Mouse (Mus musculus) frontal cortex, postnatal 25 days (tissue): ENCODE data around the gene Pycr1.

Experiments
- DNase-seq, 2 experiments: peaks; one replicate each; pipeline ENCODE4 v3.0.0; 2022; ENCODE audit warnings: low spot score in 2 of 2

The Pycr1 gene

DNA sequence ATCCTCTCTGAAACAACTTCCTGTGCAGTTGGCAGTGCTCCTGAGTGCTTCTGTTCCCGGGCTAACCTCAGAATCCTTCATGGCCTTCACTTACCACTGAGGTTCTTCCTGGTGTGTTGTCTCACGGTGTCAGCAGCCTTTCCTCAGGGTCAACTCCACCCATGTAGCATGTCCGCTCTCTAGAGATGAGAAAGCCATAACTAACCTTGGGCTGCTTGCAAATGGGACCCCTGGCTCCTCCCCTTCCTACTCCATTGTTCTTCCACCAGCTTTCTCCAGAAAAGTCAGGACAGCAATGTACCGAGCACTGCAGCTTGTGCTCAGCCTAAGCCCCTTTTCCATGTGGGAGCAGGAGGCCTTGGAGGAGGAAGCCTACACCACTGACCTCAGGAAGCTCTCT, 36.8 kb downstream of the Pycr1 start:
- DNase-seq = no peak

DNA sequence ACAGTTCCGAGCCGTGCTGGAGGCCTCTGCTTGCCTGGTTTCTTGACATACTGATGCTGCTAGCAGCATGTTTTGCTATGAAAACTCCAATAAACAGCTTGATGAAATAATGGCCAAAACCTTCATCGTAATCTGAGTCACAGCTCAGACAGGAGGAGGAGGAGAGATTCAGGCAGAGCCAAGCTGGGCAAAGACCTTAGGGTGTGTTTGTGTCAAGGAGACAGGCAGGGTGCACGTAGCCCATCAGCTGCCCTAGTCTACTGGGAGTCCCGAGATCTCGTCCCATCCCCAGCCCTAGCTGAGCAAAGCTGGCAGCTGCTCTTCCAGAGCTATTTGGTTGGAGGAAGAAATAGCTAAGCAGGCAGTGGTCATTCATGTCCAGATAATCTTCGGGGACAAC, 37.9 kb downstream of the Pycr1 start:
- no peak for DNase-seq

DNA sequence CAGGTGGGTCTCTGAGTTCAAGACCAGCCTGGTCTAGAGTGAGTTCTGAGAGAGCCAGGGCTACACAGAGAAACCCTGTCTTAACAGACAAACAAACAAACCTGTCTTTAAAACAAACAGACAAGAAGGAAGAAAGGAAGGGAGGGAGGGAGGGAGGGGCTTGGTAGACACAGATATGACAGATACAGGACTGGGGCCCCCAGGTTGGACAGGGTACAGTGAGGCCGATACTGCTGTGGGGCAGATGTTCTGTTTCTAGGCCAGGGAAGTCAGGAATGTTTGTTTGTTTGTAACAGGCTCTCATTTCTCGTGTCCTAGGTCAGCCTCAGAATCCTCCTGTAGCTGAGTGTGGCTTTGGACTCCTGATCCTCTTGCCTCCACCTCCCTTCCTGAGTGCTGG, 40.0 kb downstream of the Pycr1 start:
- DNase-seq = no peak

DNA sequence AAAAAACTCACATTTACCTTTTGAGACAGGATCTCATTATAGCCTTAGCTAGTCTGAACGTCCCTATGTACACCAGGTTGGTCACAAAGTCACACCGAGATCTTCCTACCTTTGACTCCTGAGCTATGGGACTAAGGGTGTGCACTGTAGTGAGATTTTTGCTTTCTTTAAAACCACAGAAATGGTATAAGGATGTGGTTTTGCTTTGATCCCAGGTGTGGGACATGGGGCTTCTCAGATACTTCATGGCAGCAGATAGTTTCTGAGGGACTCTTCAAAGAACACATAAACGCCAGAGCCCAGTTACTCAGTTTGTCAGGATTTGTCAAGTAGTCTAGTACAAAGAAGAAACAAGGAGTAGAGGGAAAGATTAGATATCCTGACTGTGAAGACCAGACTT, 42.9 kb downstream of the Pycr1 start:
- DNase-seq = no peak

DNA sequence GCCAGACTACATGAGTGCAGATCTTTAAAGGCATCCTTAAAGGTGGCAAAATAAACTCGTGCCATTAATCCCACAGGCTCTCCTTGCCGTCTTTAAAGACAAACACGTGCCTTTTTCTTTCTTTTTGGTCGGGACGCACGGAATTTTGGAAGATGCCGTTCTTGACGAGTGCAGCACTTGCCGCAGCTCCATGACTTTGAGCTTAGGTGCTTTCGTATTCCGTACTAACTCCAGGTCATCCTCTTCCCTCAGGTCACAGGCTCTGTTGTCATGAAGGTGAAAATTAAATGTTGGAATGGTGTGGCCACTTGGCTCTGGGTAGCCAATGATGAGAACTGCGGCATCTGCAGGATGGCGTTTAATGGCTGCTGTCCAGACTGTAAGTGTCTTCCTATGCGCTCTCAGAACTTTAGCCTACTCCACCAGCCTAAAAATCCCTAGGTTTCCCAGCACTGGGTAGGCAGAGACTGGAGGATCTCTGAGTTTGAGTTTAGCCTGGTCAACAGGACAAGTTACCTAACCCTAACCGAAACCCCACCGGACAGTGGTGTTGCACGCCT, 44.5 kb downstream of the Pycr1 start:
- DNase-seq = no peak

DNA sequence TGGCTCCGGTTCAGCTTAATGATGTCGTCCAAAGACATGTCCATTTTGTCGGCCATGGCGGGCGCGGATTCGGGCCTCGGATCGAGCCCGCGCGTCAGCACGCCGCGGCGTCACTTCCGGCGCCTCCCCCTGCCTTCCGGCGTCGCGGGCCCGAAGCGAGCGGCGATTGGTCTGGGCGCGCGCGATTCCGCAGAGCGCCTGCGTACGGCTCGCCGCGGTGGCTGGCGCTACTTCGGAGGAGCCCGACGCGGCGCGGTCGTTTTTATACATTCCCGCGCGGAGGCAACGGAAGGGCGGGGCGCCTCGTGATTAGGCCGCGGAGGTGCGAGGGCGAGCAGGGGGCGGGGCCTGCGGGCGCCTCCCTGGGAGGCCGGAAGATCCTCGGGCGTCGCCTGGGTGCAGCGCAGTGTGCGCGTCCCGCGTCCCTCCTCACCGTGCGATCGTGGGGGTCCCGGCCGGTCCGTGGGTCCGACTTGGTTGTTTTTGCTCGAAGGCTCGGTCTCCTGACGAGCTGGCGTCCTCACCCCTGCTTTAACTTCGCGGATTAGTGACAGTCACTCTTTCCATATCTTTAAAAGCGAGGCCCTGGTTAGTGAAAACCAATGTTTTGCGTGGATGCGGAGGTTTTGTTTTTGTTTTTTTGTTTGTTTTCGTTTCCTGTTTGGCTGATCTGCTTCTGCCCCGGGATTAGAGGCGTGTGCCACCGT, 45.1 kb downstream of the Pycr1 start, which contains the start of the genes Alyref and Anapc11:
TSS of gene Alyref (minus strand) at position 83 of the 707 bp plus-strand sequence.
TSS of gene Anapc11 (plus strand) at position 139 of the 707 bp plus-strand sequence.
- peak; percentile 75 to 81 for DNase-seq

DNA sequence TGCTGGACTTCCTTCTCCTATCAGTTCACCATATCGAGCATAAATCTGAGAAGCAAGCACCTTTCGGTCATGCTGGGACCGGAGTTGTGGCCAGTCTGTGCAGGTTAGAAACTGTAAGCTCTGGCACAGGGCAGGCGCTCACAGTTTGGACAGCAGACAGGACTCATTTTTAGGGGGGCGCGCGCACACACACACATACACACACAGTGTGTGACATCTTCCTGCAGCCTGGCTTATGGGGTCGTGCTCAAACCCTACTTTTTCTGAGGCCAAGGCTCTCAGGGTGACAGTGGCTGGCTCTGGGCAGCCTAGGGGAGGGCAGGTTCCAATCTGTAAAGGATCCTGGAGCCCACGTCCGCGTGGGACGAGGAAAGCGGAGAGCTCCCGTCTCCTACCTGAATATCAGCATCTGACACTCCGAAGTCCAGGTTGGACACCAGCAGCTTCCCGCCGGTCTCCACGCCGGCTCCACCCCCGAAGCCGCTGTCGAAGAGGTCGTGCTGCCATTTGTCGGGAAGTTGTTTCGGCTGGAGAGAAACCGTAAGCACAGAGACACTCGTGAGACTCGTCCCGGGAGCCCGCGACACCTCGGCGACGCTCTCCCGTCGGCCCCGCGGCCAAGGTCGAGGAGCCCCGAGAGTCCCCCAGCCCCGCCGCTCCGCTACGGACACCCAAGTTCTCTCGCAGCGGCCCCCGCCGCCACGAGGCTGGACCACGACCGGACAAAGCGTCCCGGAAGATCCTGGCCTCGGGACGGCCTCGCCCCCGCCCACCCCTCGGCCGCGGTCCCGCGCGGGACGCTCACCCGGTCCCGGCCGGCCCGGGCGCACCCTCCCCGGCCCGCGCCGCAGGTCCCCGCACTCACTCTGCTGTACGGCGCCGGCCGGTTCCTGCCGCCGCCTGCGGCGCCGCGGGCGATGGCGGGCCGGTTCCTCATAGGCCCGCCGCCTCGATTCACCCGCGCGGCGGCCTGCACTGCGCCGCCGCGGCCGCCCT, 46.0 kb downstream of the Pycr1 start:
- peak in 1 of 2 experiments; percentile 4 for DNase-seq

DNA sequence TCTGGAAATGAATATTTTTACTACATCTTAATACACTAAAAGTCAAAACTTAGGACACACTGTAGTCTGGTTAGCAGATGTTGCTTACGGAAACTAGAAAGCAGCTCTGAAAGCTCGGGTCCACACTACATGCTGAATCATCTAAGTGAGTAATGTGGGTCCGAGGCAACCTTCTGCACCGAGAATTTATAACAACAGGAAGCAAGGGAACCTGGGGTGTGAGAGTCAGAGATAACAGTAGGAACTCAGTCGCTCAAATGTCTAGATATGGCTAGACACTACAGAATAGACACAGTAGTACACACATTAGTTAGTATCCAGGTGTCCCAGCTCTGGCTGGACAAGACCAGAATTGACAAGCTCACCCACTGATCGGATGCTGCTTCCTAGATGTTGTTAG, 55.0 kb downstream of the Pycr1 start:
- no peak for DNase-seq
